19 mouse cellular contexts compared by ENCODE assay signal in genomic region chr7:76407930-76408557, GRCm38 (mm10).
DNase-seq lines count a peak whose midpoint lies in the region; ATAC-seq and TF ChIP-seq lines count a peak whose summit lies in the region.
"Had no signal": no experiment of that assay in that cellular context is flagged by ENCODE, and none has a peak within 500 bp of the region (broad histone marks: within the 10 kb centered on the region; RNA-seq: fewer than 3 reads in every experiment).

No protein-coding gene starts in this region.

- no peaks in the 10 kb centered on the region for H3K36me3 ChIP-seq in forebrain, postnatal 0 days (ENCODE audit: insufficient read depth)
- no peaks in the 10 kb centered on the region for H3K36me3 ChIP-seq in forebrain, embryonic 13.5 days (ENCODE audit: poor library complexity, severe bottlenecking)
- H3K36me3 ChIP-seq in thymus, adult 2 months (ENCODE audit: control insufficient read depth, insufficient read depth, low read length): no peaks in the 10 kb centered on the region
- H3K36me3 ChIP-seq: embryonic facial prominence, embryonic 15.5 days; limb, embryonic 15.5 days; neural tube, embryonic 12.5 days had no signal

- H3K9ac ChIP-seq in forebrain, postnatal 0 days: no peak overlapping the region
- no peak overlapping the region for H3K9ac ChIP-seq in forebrain, embryonic 13.5 days
- H3K9ac ChIP-seq: embryonic facial prominence, embryonic 15.5 days; limb, embryonic 15.5 days; neural tube, embryonic 12.5 days had no signal

- no peaks in the 10 kb centered on the region for H3K4me1 ChIP-seq in forebrain, postnatal 0 days (ENCODE audit: insufficient read depth)
- H3K4me1 ChIP-seq in forebrain, embryonic 13.5 days: peaks cover 9% of the 10 kb centered on the region; the same call in 1 of the 2 replicates
- H3K4me1 ChIP-seq in thymus, adult 2 months (replicated peaks; ENCODE audit: control insufficient read depth, insufficient read depth, low read length): no peaks in the 10 kb centered on the region
- H3K4me1 ChIP-seq: embryonic facial prominence, embryonic 15.5 days; limb, embryonic 15.5 days; megakaryocyte, embryonic 14.5 days; neural tube, embryonic 12.5 days had no signal

- peak; percentile 27; the same call in 1 of the 2 replicates for ATAC-seq in forebrain, postnatal 0 days
- no peak for ATAC-seq in forebrain, embryonic 13.5 days
- ATAC-seq: inflammation-experienced regulatory T-cells, adult 6 months had no signal

- no peaks in the 10 kb centered on the region for H3K27me3 ChIP-seq in forebrain, postnatal 0 days (ENCODE audit: insufficient read depth, low read length)
- no peaks in the 10 kb centered on the region for H3K27me3 ChIP-seq in forebrain, embryonic 13.5 days
- H3K27me3 ChIP-seq in thymus, adult 2 months (ENCODE audit: control insufficient read depth, insufficient read depth, low read length): no peaks in the 10 kb centered on the region
- H3K27me3 ChIP-seq: embryonic facial prominence, embryonic 15.5 days; limb, embryonic 15.5 days; megakaryocyte, embryonic 14.5 days; neural tube, embryonic 12.5 days had no signal

- no peak overlapping the region for H3K4me2 ChIP-seq in forebrain, postnatal 0 days (ENCODE audit: low read depth)
- no peak overlapping the region for H3K4me2 ChIP-seq in forebrain, embryonic 13.5 days
- H3K4me2 ChIP-seq: embryonic facial prominence, embryonic 15.5 days; limb, embryonic 15.5 days; neural tube, embryonic 12.5 days had no signal

- no peaks in the 10 kb centered on the region for H3K9me3 ChIP-seq in forebrain, postnatal 0 days (ENCODE audit: low read length)
- H3K9me3 ChIP-seq in forebrain, embryonic 13.5 days (replicated peaks): no peaks in the 10 kb centered on the region
- H3K9me3 ChIP-seq: embryonic facial prominence, embryonic 15.5 days; limb, embryonic 15.5 days; neural tube, embryonic 12.5 days had no signal

- no peak overlapping the region for H3K27ac ChIP-seq in forebrain, postnatal 0 days (ENCODE audit: low read depth, low read length)
- no peak overlapping the region for H3K27ac ChIP-seq in forebrain, embryonic 13.5 days
- H3K27ac ChIP-seq in thymus, adult 2 months (ENCODE audit: control insufficient read depth, insufficient read depth, low read length): no peak overlapping the region
- H3K27ac ChIP-seq: embryonic facial prominence, embryonic 15.5 days; heart, adult 2 months; limb, embryonic 15.5 days; neural tube, embryonic 12.5 days had no signal

- TF ChIP-seq CTCF in forebrain, postnatal 0 days (IDR thresholded peaks at IDR 0.05; ENCODE audit: low read depth): no peak
- no peak for TF ChIP-seq CTCF in thymus, adult 2 months (IDR thresholded peaks at IDR 0.05; ENCODE audit: borderline replicate concordance, control insufficient read depth, extremely low read depth, insufficient read depth, low read length, poor library complexity)

- no peak for DNase-seq in forebrain, postnatal 0 days
- DNase-seq in thymus, adult 2 months: peak; percentile 7
- DNase-seq in thymus, adult 18-20 months: no peak
- peak; percentile 12 for DNase-seq in R1 (ENCODE audit: low read depth, low spot score)
- peak; percentile 1 for DNase-seq in thymus, postnatal 25 days
- no peak for DNase-seq in cerebellum, adult 18-20 months
- no peak for DNase-seq in liver
- DNase-seq: cerebellum, postnatal 10 days; heart, adult 2 months; heart, postnatal 4 days; kidney, adult 2 months; kidney, postnatal 10 days; lung, postnatal 14 days had no signal

- no peak for TF ChIP-seq POLR2A in thymus, adult 2 months (IDR thresholded peaks at IDR 0.05; ENCODE audit: control insufficient read depth, extremely low read depth, insufficient read depth, low read length, poor library complexity)

- WGBS in forebrain, postnatal 0 days: 54% methylated on average over 4 of the region's 4 CpGs
- 59% methylated on average over 4 of the region's 4 CpGs for WGBS in forebrain, embryonic 13.5 days
- 38% methylated on average over 4 of the region's 4 CpGs for WGBS in thymus, adult 2 months

- no peak overlapping the region for H3K4me3 ChIP-seq in forebrain, postnatal 0 days (ENCODE audit: low read depth, low read length)
- no peak overlapping the region for H3K4me3 ChIP-seq in forebrain, embryonic 13.5 days
- no peak overlapping the region for H3K4me3 ChIP-seq in thymus, adult 2 months (ENCODE audit: control insufficient read depth, insufficient read depth, low read length)
- H3K4me3 ChIP-seq: embryonic facial prominence, embryonic 15.5 days; heart, adult 2 months; limb, embryonic 15.5 days; megakaryocyte, embryonic 14.5 days; neural tube, embryonic 12.5 days had no signal

Comparison
In these comparisons a context has a peak if more than half of its experiments do, and no peak if none do; other contexts are left out.
1. DNase-seq: peak in thymus, adult 2 months (single experiment), R1 (single experiment) and thymus, postnatal 25 days (single experiment); none in forebrain, postnatal 0 days (single experiment), thymus, adult 18-20 months (0 of 2), cerebellum, adult 18-20 months (0 of 2) and liver (single experiment).